Mouse (Mus musculus): ENCODE measurements around the gene Blmh.
"Not testable (repeated sequence)": the region's sequence is repeated elsewhere in the genome, so short reads cannot be mapped to it uniquely, and the experiment has no call there.

The Blmh gene

DNA sequence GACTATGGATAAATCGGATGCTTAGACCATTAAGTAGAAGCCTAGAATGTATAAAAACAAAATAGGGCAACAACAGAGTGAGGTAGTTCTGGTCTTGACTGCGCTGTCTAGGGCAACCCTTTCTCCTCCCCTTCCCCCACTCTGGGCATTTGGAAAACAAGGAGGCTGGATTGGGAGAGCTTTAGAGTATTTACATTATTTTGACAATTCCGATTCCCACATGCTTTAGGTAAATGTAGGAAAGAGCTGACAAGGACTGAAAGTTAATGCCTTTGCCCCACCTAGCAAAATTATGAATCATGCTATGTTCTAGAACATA lies 7.4 kb upstream of the Blmh start:
- no peak for DNase-seq

DNA sequence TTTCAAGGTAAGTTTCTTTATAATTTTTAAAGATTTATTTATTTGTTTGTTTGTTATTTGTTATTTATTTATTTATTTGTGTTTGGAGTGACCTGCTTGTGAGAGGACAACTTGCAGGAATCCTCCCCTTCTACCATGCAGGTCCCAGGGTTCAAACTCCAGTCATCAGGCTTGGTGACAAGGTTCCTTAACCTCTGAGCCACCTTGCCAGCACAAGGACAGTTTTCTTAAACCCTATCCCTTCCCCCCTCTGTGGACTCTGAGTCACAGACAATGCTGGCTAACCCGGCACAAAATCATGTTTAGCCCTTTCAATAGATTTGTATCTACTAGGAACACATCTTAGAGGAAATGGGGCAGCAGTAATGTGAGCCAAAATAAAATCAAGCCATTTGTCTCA lies 4.0 kb upstream of the Blmh start:
- DNase-seq: no peak

DNA sequence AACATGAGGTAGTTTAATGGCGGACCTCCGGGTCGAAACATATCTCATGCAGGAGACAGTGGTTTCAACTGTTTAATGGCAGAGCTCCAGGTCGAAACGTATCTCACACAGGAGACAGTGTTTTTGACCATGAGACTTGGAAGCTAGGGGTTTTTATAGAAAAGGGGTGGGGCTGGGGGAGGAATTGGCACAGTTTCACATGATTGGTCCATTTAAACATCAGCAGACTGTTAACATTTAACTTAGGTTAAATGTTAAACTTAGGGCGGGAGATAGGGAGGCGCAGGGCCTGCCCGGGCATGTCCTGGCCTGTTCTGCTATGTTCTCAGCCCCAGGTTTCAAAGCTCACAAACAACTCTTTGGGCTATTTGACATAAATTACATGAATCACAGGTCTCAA lies 4.0 kb downstream of the Blmh start:
- not testable (repeated sequence) for DNase-seq

DNA sequence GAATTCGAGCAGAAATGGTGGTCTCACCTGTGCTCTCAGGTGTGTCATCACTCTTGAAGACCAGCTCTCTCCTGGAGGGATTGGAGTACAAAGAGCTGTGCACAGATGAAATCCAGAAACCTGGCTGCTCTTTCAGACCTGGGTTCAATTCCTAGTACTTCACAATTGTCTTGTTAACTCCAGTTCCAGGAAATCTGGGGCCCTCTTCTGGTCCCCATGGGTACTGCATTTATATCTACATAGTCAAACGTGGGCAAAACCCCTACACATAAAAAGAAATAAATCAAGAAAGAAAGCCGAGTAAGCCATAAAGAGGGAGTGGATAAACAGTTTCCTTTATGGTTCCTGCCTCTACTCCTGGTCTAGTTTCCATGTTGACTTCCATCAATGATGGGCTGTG lies 8.6 kb downstream of the Blmh start:
- no peak for DNase-seq

DNA sequence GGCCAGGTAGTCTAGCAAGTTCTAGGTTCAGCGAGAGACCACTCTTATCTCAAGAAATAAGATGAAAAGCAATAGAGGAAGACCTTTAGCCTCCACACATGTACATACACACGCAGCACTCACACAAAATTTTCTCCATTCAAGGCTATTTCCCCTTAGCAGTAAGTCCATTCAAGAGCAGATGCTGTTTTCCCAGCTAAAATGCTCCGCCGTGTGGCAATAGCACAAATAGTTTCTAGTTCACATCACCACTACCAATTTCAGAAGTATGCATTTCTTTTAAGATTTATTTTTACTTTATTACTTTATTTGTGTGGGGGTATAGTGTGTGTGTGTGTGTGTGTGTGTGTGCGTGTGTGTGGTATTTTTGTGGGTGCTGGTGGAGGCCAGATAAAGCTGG lies 12.0 kb downstream of the Blmh start:
- DNase-seq: no peak

- DNase-seq: no peak
These were observed 20.2 kb downstream of the Blmh start for GRCm38 (mm10) chr11:76944839-76945238.

- peak; percentile 84 to 95 for DNase-seq
These were observed 21.0 kb downstream of the Blmh start for GRCm38 (mm10) chr11:76945386-76946202.

- DNase-seq: no peak
These were observed 21.6 kb downstream of the Blmh start for GRCm38 (mm10) chr11:76946203-76946585.

GRCm38 (mm10) chr11:76953536-76953935 lies 28.9 kb downstream of the Blmh start:
- no peak for DNase-seq

GRCm38 (mm10) chr11:76965703-76966102 lies 41.1 kb downstream of the Blmh start:
- no peak for DNase-seq

- no peak for DNase-seq
These were observed 45.7 kb downstream of the Blmh start for GRCm38 (mm10) chr11:76970328-76970727.

DNA sequence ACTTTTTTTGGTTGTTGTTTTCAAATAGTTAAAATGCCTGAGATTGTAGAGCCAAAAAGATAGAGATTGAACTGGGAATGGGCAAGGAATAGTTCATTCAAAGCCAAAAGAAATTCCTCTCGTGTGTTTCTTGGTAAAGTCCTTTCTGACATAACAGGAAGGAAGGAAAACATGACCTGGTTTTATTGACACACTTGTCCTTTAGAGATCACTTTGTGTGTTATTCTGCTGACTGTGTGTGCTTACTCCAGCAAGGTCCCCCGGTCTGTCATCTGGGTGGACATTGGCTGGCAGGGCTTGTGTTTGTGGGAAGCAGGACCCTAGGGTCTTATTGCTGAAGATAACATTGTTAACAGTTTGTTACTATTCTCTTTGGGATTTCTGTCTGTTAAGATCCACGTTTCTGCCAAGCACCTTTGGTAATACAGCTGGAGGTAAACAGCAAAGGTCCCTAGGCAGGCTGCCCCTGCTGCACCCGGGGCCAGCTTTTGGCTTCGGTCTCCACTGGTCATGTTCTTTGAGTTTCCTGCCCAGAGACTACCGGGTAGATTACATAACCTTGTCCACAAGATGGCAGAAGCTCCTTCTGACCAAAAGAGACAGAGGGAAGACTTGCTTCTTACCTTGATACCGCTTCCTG lies 50.2 kb downstream of the Blmh start:
- no peak for DNase-seq

- no peak for DNase-seq
These were observed 57.0 kb downstream of the Blmh start for GRCm38 (mm10) chr11:76981570-76982141.

- DNase-seq: no peak
These were observed 57.8 kb downstream of the Blmh start for GRCm38 (mm10) chr11:76982415-76982814.

GRCm38 (mm10) chr11:76983641-76984040 lies 59.0 kb downstream of the Blmh start:
- no peak for DNase-seq

DNA sequence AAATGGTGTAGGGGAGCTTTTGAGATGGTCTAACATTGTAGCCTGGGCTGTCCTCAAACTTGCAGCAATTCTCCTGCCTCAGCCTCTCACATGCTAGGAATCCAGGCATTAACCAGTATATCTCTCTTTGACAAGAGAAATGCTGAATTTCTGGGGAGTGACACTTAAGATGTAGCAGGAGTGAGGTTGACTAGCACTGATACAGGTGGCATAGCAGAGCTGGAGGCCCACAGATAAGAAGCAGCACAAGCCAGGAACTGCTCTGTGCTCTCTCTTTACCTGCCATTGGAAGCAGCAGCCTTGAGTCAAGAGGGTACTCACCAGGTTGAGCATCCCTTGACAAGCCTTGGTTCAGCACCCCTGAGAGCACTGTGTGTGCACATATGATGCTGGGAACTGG lies 59.6 kb downstream of the Blmh start:
- no peak for DNase-seq

DNA sequence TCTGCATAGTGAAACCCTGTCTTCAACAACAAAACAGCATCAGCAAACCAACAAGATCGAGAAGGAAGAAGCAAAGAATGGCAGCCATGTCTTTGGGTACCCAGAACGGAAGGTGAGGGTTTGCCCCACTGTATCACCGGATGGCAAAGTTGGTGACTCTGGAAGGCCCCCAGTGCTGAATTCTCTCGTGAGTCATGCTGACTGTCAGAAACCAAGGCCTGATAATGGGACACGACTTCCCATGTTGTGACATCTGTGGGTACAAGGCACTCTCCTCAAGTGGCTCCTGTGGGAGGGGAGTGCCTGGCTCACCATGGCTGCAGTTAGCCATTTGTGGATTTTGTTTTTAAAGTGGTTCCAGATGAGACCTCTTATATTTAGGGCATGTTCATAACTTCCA lies 66.2 kb downstream of the Blmh start:
- no peak for DNase-seq

DNA sequence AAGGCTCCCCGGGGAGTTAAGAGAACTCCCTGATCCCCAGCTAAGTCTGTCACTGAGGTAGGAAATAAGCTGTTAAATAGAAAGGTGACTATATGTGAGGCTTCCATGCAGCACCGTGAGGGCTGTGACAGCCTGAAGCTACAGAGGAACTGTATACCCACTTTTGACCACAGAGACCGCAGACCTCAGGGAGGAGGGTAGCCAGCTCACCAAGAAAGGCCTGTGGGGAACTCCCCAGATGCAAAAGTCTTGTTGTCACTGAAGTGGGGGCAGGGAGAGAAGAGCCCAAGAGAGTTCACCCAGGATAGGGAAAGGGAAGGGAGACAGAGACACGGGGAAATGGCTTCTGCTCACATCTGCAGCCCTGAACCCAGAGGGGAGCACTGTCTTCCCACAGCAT lies 68.3 kb downstream of the Blmh start:
- peak; percentile 56 to 61 for DNase-seq

GRCm38 (mm10) chr11:76995966-76996672 lies 71.5 kb downstream of the Blmh start:
- no peak for DNase-seq

GRCm38 (mm10) chr11:76997305-76997704 lies 72.7 kb downstream of the Blmh start:
- peak; percentile 61 to 83 for DNase-seq

- DNase-seq: peak in 1 of 2 experiments; percentile 9
These were observed 73.5 kb downstream of the Blmh start, which contains the start of gene Slc6a4 for GRCm38 (mm10) chr11:76997916-76998704. Gene Slc6a4, plus strand, starts transcription at chr11:76998603.

DNA sequence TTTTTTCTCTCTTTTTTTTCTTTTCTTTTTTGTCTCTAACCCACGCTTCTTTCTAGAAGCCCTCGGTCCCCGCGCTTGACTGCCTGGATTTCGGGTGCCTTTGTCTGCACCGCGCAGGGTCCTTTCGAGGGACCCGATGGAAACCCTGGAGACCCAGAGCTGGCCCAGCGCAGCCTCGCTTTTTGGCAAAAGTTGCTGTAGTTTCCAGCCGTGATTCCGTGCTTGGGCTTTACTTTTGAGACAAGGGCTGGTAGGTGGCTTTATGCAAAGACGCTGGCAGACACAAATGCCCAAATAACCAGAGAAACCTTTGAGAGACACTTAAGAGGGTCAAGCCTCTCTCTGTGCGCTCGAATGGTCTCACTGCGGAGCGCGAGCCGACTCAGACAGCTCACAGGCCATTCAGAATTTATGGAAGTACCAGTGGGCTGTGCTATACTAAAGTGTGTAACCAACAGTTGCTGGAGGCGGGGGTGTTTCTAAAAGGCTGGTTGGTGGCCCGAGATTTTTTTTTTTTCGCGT lies 74.2 kb downstream of the Blmh start:
- DNase-seq: no peak
